Comparison of ENCODE assay signal across 10 mouse cellular contexts in the genomic region with DNA sequence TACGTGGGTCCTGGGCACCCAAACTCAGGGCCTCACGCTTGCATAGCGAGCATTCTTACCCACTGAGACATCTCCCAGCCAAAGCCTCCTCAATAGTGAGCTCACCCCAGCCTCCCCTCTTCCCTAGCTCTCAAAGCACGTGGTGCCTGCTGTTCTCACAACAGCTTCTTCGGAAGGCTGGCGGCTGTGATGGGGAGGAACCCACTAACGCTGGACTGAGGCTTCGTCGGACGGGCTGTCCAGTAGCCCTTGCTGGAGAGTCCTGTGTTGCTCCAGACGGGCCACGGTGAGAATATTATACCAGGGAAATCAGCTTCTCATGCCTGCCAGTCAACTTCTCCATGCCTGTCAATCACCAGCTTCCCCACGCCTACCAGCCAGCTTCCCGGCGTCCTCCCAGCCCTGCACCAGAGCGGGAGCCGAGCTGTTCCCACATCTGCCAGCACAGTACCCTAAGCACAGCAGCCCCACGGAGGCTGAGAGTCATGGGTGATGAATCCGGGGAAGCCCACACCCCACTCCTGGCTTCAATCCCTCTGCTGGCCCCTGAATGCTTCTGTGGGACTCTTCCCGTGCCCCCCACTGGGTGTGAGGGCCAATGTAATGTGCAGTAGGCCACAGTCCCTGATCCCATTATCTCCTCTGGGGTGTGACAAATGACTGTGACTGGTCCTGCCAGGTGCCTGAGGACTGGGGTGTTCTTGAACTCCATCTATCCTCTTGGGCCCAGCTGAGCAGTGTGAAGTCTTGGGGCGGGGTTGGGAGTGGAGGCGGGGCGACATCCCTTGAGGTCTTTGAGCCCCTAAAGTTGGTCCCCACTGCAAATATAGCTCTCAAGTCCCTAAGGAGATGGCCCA. TPM values are rescaled to one million over a fixed set of nuclear protein-coding genes. Genes with fewer than 3 reads are reported as not detected.
DNase-seq lines count a peak whose midpoint lies in the region; ATAC-seq lines count a peak whose summit lies in the region.
"Had no signal": no experiment of that assay in that cellular context is flagged by ENCODE, and none has a peak within 500 bp of the region (broad histone marks: within the 10 kb centered on the region; RNA-seq: fewer than 3 reads in every experiment).

No protein-coding gene starts in this region.

- H3K9ac ChIP-seq in heart, embryonic 16.5 days (ENCODE audit: low read length): peak overlapping the region; percentile 48; the same call in 1 of the 2 replicates
- H3K9ac ChIP-seq in forebrain, embryonic 14.5 days (ENCODE audit: low read length): peak overlapping the region; percentile 37
- no peak overlapping the region; the same call in 1 of the 2 replicates for H3K9ac ChIP-seq in midbrain, embryonic 15.5 days

- H3K36me3 ChIP-seq in heart, embryonic 16.5 days (ENCODE audit: control insufficient read depth, insufficient read depth): no peaks in the 10 kb centered on the region
- no peaks in the 10 kb centered on the region for H3K36me3 ChIP-seq in forebrain, embryonic 14.5 days (ENCODE audit: control insufficient read depth, insufficient read depth, low read length)
- H3K36me3 ChIP-seq in midbrain, embryonic 15.5 days (replicated peaks): no peaks in the 10 kb centered on the region

- H3K4me1 ChIP-seq in heart, embryonic 16.5 days (ENCODE audit: control insufficient read depth, insufficient read depth, low read length): peaks cover 20% of the 10 kb centered on the region; the same call in 1 of the 2 replicates
- H3K4me1 ChIP-seq in forebrain, embryonic 14.5 days (ENCODE audit: control insufficient read depth, insufficient read depth, low read length): no peaks in the 10 kb centered on the region
- H3K4me1 ChIP-seq in midbrain, embryonic 15.5 days: peaks cover 26% of the 10 kb centered on the region

- H3K9me3 ChIP-seq in heart, embryonic 16.5 days (replicated peaks; ENCODE audit: control insufficient read depth, low read length): no peaks in the 10 kb centered on the region
- no peaks in the 10 kb centered on the region for H3K9me3 ChIP-seq in forebrain, embryonic 14.5 days (replicated peaks; ENCODE audit: control insufficient read depth, low read length)
- H3K9me3 ChIP-seq in midbrain, embryonic 15.5 days: no peaks in the 10 kb centered on the region

- H3K27ac ChIP-seq in heart, embryonic 16.5 days (ENCODE audit: low read length): no peak overlapping the region
- H3K27ac ChIP-seq in forebrain, embryonic 14.5 days (ENCODE audit: low read depth, low read length): no peak overlapping the region
- peak overlapping the region; percentile 56 for H3K27ac ChIP-seq in midbrain, embryonic 15.5 days
- H3K27ac ChIP-seq: macrophage had no signal

- no peak for ATAC-seq in heart, embryonic 16.5 days (replicated peaks; ENCODE audit: extremely low read depth, insufficient read depth, low FRiP score)
- ATAC-seq in forebrain, embryonic 14.5 days: peak; percentile 56; the same call in 1 of the 2 replicates
- peak; percentile 69 for ATAC-seq in midbrain, embryonic 15.5 days (replicated peaks)
- no peak for ATAC-seq in monocyte, adult 5-6 weeks (replicated peaks; ENCODE audit: insufficient number of reproducible peaks, low FRiP score, low TSS enrichment, poor library complexity, severe bottlenecking)

- no peak overlapping the region for H3K4me3 ChIP-seq in heart, embryonic 16.5 days (ENCODE audit: low read length)
- no peak overlapping the region for H3K4me3 ChIP-seq in forebrain, embryonic 14.5 days (ENCODE audit: low read depth, low read length)
- H3K4me3 ChIP-seq in midbrain, embryonic 15.5 days: no peak overlapping the region

- peak overlapping the region; percentile 39 for H3K4me2 ChIP-seq in heart, embryonic 16.5 days (ENCODE audit: low read depth, low read length)
- peak overlapping the region; percentile 25; the same call in 1 of the 2 replicates for H3K4me2 ChIP-seq in forebrain, embryonic 14.5 days (ENCODE audit: low read length)
- H3K4me2 ChIP-seq in midbrain, embryonic 15.5 days: peak overlapping the region; percentile 44

- WGBS in heart, embryonic 16.5 days: 32% methylated on average over 23 of the region's 23 CpGs
- WGBS in forebrain, embryonic 14.5 days: 45% methylated on average over 23 of the region's 23 CpGs
- 22% methylated on average over 23 of the region's 23 CpGs for WGBS in midbrain, embryonic 15.5 days

- 0 out of 2 replicates have a peak, but pooled peaks cover 6% of the 10 kb centered on the region for H3K27me3 ChIP-seq in heart, embryonic 16.5 days (ENCODE audit: control insufficient read depth, insufficient read depth, low read length)
- no peaks in the 10 kb centered on the region; the same call in 1 of the 2 replicates for H3K27me3 ChIP-seq in forebrain, embryonic 14.5 days (replicated peaks; ENCODE audit: control insufficient read depth, insufficient read depth, low read length)
- peaks cover 3% of the 10 kb centered on the region; the same call in 1 of the 2 replicates for H3K27me3 ChIP-seq in midbrain, embryonic 15.5 days (replicated peaks)

- DNase-seq in heart, adult 9 months (ENCODE audit: low spot score in 2 of 2): no peak
- DNase-seq in Muller cell, postnatal 12 days (ENCODE audit: inconsistent ontology term): peak; percentile 93
- DNase-seq in forebrain, embryonic 14.5 days (ENCODE audit: low spot score): peak; percentile 45
- DNase-seq in urinary bladder, adult 18-20 months (ENCODE audit: low spot score in 2 of 2): no peak
- DNase-seq in layer of hippocampus, adult 8-10 months (ENCODE audit: low spot score in 2 of 2): no peak
- DNase-seq: thymus, postnatal 36 days had no signal

RNA-seq across cellular contexts. Expression of gene Epha2, which starts 26.3 kb away (rescaled TPM):
- polyA plus RNA-seq in heart, embryonic 16.5 days (2015; fragmentation: Nextera tagmentation; extraction: Ambion mirVana): 3.1 and 3.9 TPM in 2 replicates
- 0.58 and 0.64 TPM in 2 replicates for polyA plus RNA-seq in forebrain, embryonic 14.5 days (2014; fragmentation: Nextera tagmentation; extraction: Ambion mirVana)
- 1.6 and 1.7 TPM in 2 replicates for polyA plus RNA-seq in midbrain, embryonic 15.5 days (2015; fragmentation: Nextera tagmentation; extraction: Ambion mirVana)
- total RNA-seq in layer of hippocampus, adult 8-10 months (2022): 1 to 10 TPM; 1.3 to 2.7 (median 2.2) TPM
- not detected in 3 replicates for total RNA-seq in monocyte, adult 5-6 weeks (2017)

RNA-seq across cellular contexts. Expression of gene Arhgef19, which starts 35.4 kb away (rescaled TPM):
- 2.3 and 4.0 TPM in 2 replicates for polyA plus RNA-seq in heart, embryonic 16.5 days (2015; fragmentation: Nextera tagmentation; extraction: Ambion mirVana)
- 0.65 and 1.1 TPM in 2 replicates for polyA plus RNA-seq in forebrain, embryonic 14.5 days (2014; fragmentation: Nextera tagmentation; extraction: Ambion mirVana)
- polyA plus RNA-seq in midbrain, embryonic 15.5 days (2015; fragmentation: Nextera tagmentation; extraction: Ambion mirVana): 1.0 and 1.7 TPM in 2 replicates
- total RNA-seq in layer of hippocampus, adult 8-10 months (2022): 10 to 100 TPM; 17.8 to 23.3 (median 21.1) TPM
- not detected in 3 replicates for total RNA-seq in monocyte, adult 5-6 weeks (2017)
- polyA plus RNA-seq: macrophage had no signal

Comparison
In these comparisons a context has a peak if more than half of its experiments do, and no peak if none do; other contexts are left out.
1. ATAC-seq: peak in forebrain, embryonic 14.5 days (single experiment) and midbrain, embryonic 15.5 days (single experiment); none in heart, embryonic 16.5 days (single experiment) and monocyte, adult 5-6 weeks (single experiment).
2. DNase-seq: peak in Muller cell, postnatal 12 days (single experiment) and forebrain, embryonic 14.5 days (single experiment); none in heart, adult 9 months (0 of 2), urinary bladder, adult 18-20 months (0 of 2) and layer of hippocampus, adult 8-10 months (0 of 2).
3. Peak in every context shown above with its lines, with median percentiles within 50 percentile points of each other: H3K4me2 ChIP-seq.